Mouse (Mus musculus): Measurements from ENCODE around the gene Nprl2.

- TF ChIP-seq CTCF (IDR thresholded peaks at IDR 0.05; ENCODE audit: insufficient read depth, low read depth, low read length), result no peak
- TF ChIP-seq POLR2A (IDR thresholded peaks at IDR 0.05; ENCODE audit: insufficient read depth, low read depth, low read length), result 0 out of 2 replicates have a peak, but pooled peaks have one; percentile 30
These were observed 26.6 kb downstream of the Nprl2 start for GRCm38 (mm10) chr9:107568331-107569261.

Measured in olfactory bulb, adult 2 months (tissue).